Mouse (Mus musculus) heart, embryonic 11.5 days (tissue): ENCODE results near the gene Marc2. TPM values are rescaled to one million over a fixed set of nuclear protein-coding genes. Genes with fewer than 3 reads are reported as not detected.

Source experiments
- ATAC-seq: fragments of 200-750 bp; cut with Nextera tagmentation; replicated peaks from 2 replicates; pipeline ENCODE4 v1.8.0; 2017; ENCODE audit warnings: moderate library complexity; ENCODE audit not compliant: insufficient number of reproducible peaks, low FRiP score, low TSS enrichment
- H3K27ac ChIP-seq: fragments of 300-500 bp; sonication (generic); 2 replicates; pipeline ENCODE4 v1.5.1; 2014; ENCODE audit warnings: mild to moderate bottlenecking, low read depth, low read length
- H3K27me3 ChIP-seq: fragments of 300-500 bp; sonication (generic); 2 replicates; pipeline ENCODE4 v1.6.1; 2014; ENCODE audit warnings: mild to moderate bottlenecking, low read length, mixed read lengths; ENCODE audit not compliant: control insufficient read depth, insufficient read depth
- H3K36me3 ChIP-seq: fragments of 300-500 bp; sonication (generic); 2 replicates; pipeline ENCODE4 v1.6.1; 2014; ENCODE audit warnings: mild to moderate bottlenecking, low read length, moderate library complexity, mixed read lengths; ENCODE audit not compliant: control insufficient read depth, insufficient read depth
- H3K4me1 ChIP-seq: fragments of 300-500 bp; sonication (generic); 2 replicates; pipeline ENCODE4 v1.6.1; 2014; ENCODE audit warnings: low read length; ENCODE audit not compliant: control insufficient read depth, insufficient read depth
- H3K4me2 ChIP-seq: fragments of 300-500 bp; sonication (generic); 2 replicates; pipeline ENCODE4 v1.6.1; 2014; ENCODE audit warnings: mild to moderate bottlenecking, moderate library complexity
- H3K4me3 ChIP-seq: fragments of 300-500 bp; sonication (generic); 2 replicates; pipeline ENCODE4 v1.5.1; 2014; ENCODE audit warnings: low read depth, low read length
- H3K9ac ChIP-seq: fragments of 300-500 bp; sonication (generic); 2 replicates; pipeline ENCODE4 v1.6.1; 2014; ENCODE audit warnings: mild to moderate bottlenecking, low read depth, low read length, moderate library complexity
- H3K9me3 ChIP-seq: fragments of 300-500 bp; sonication (generic); replicated peaks from 2 replicates; pipeline ENCODE4 v1.6.1; 2016; ENCODE audit warnings: low read length; ENCODE audit not compliant: control insufficient read depth
- WGBS: fragments of 180-500 bp; shearing (Covaris S2); extraction: QIAGEN DNeasy Blood & Tissue Kit; methylation state at CpG from one replicate; pipeline ENCODE4 v1.1.7; 2014; ENCODE audit not compliant: insufficient replicate concordance; 5-methylcytosine and 5-hydroxymethylcytosine counted together
- polyA plus RNA-seq: library from polyadenylated mRNA; unstranded; fragments of >200 nt; fragmentation: Nextera tagmentation; extraction: Ambion mirVana; gene quantifications from 2 replicates; pipeline ENCODE4 v1.2.1, GENCODE M21; 2014

Gene Marc2
- polyA plus RNA-seq, 1 experiment from 2014 or later, result 104 TPM

- Histone ChIP-seq H3K9me3 (no peaks in the 10 kb centered on the region), H3K4me1 (no peaks in the 10 kb centered on the region), H3K27ac (no peak overlapping the region), H3K4me3 (no peak overlapping the region), H3K27me3 (no peaks in the 10 kb centered on the region), H3K4me2 (no peak overlapping the region), H3K9ac (no peak overlapping the region), H3K36me3 (no peaks in the 10 kb centered on the region)
- ATAC-seq, result no peak
- WGBS, result 90% methylated on average over 6 of the region's 6 CpGs
Measured at GRCm38 (mm10) chr1:184862636-184863035, 16.4 kb upstream of the Marc2 start.

DNA sequence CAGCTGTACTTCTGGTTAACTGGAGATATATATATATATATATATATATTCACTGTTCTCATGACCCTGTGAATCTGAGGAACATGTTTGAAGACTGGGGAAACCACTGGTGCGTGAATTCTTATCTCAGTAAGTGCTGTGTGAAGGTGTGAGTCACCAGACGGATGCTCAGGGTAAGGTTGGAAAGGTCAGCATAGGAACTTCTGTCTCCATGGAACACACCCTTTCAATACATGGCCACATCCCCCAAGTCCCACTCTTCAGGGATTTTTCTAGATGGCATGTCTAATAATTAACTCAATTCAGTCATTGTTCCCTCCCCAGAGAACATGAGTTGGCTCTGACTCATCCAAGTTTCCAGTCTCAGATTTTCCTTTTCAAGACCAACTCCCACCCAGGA lies 15.3 kb upstream of the Marc2 start:
- no peak overlapping the region for H3K4me3 ChIP-seq
- no peak overlapping the region for H3K4me2 ChIP-seq
- no peak overlapping the region for H3K9ac ChIP-seq
- H3K9me3 ChIP-seq, result no peaks in the 10 kb centered on the region
- no peaks in the 10 kb centered on the region for H3K36me3 ChIP-seq
- WGBS, result 38% methylated on average over 2 of the region's 2 CpGs
- ATAC-seq, result no peak
- H3K27ac ChIP-seq, result no peak overlapping the region
- no peaks in the 10 kb centered on the region for H3K27me3 ChIP-seq
- no peaks in the 10 kb centered on the region for H3K4me1 ChIP-seq

- WGBS, result 43% methylated on average over 3 of the region's 3 CpGs
- Histone ChIP-seq H3K4me2 (no peak overlapping the region), H3K9ac (no peak overlapping the region), H3K27me3 (no peaks in the 10 kb centered on the region), H3K4me3 (no peak overlapping the region), H3K4me1 (no peaks in the 10 kb centered on the region), H3K36me3 (no peaks in the 10 kb centered on the region), H3K9me3 (no peaks in the 10 kb centered on the region), H3K27ac (peak overlapping the region; percentile 3; the same call in 1 of the 2 replicates)
- no peak; the same call in 1 of the 2 replicates for ATAC-seq
Measured at GRCm38 (mm10) chr1:184860276-184860675, 14.0 kb upstream of the Marc2 start.

DNA sequence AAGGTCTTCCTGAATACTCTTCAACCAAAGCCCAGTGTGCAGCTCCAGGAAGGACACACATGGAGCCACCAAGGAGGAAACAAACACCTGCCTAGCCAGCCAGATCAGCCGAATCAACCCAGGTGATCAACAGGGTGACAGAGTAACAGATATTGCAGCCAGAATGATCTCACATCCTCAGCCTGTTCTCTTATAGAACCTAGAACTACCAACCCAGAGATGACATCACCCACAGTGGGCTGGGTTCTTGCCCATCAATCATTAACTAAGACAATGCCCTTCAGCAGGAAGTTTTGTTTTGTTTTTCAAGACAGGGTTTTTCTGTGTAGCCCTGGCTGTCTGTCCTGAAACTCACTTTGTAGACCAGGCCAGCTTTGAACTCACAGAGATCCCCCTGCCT lies 12.0 kb upstream of the Marc2 start:
- no peaks in the 10 kb centered on the region for H3K9me3 ChIP-seq
- no peak overlapping the region for H3K9ac ChIP-seq
- 85% methylated on average over 1 of the region's 1 CpGs for WGBS
- no peak overlapping the region for H3K27ac ChIP-seq
- ATAC-seq, result no peak
- no peaks in the 10 kb centered on the region for H3K27me3 ChIP-seq
- no peak overlapping the region for H3K4me3 ChIP-seq
- H3K4me2 ChIP-seq, result no peak overlapping the region
- no peaks in the 10 kb centered on the region for H3K4me1 ChIP-seq
- H3K36me3 ChIP-seq, result no peaks in the 10 kb centered on the region

DNA sequence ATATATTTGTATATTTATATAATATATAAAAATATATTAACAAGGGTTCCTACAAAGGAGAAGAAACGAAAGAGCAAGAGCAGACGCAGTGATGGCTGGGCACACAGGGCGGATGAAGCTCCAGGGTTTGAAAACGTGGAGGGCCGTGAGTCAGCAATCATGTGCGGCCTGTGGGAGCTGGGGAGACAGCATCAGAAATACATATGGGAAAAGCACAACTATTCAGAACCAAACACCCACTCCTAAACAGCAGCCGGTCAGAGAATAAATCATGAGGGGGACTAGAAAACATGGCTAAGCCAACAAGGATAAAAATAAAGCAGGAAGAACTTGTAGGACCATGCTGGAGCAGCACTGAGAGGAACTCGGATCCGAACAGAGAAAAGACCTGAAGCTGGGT lies 11.0 kb upstream of the Marc2 start:
- no peak for ATAC-seq
- no peaks in the 10 kb centered on the region for H3K36me3 ChIP-seq
- H3K27ac ChIP-seq, result no peak overlapping the region
- no peaks in the 10 kb centered on the region for H3K9me3 ChIP-seq
- no peak overlapping the region for H3K9ac ChIP-seq
- H3K27me3 ChIP-seq, result no peaks in the 10 kb centered on the region
- 83% methylated on average over 9 of the region's 9 CpGs for WGBS
- H3K4me1 ChIP-seq, result no peaks in the 10 kb centered on the region
- H3K4me2 ChIP-seq, result no peak overlapping the region
- H3K4me3 ChIP-seq, result no peak overlapping the region

- peak overlapping the region; percentile 30; the same call in 1 of the 2 replicates for H3K27ac ChIP-seq
- no peaks in the 10 kb centered on the region for H3K9me3 ChIP-seq
- H3K4me1 ChIP-seq, result peaks cover 3% of the 10 kb centered on the region; the same call in 1 of the 2 replicates
- 59% methylated on average over 3 of the region's 3 CpGs for WGBS
- peak overlapping the region; percentile 48 for H3K4me2 ChIP-seq
- H3K9ac ChIP-seq, result peak overlapping the region; percentile 4; the same call in 1 of the 2 replicates
- ATAC-seq, result no peak
- H3K27me3 ChIP-seq, result 0 out of 2 replicates have a peak, but pooled peaks cover 3% of the 10 kb centered on the region
- no peak overlapping the region for H3K4me3 ChIP-seq
- H3K36me3 ChIP-seq, result no peaks in the 10 kb centered on the region
Measured at GRCm38 (mm10) chr1:184853922-184854321, 7.7 kb upstream of the Marc2 start.

DNA sequence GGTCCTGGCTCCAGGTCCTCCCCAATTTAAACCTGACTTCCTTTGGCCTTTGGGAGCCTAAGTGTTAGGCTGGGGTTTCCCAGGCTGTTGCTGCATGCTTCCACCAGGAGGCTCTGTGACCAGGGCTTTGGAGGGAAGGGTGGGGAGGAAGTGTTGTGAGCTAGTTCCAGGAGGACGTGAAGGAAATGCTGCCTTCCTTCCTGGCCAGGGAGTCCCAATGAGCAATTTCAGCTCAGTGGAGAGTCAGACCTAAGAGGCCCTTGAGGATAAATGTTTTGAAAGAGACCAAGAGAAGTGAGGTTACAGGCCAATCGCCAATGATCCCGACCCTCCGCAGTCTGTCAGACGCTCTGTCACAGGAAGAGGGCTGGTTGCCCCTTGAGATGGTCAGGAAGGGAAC lies 7.1 kb upstream of the Marc2 start:
- Histone ChIP-seq H3K27me3 (peaks cover 6% of the 10 kb centered on the region; the same call in 1 of the 2 replicates), H3K27ac (peak overlapping the region; percentile 30), H3K9me3 (no peaks in the 10 kb centered on the region), H3K9ac (peak overlapping the region; percentile 4; the same call in 1 of the 2 replicates), H3K36me3 (no peaks in the 10 kb centered on the region), H3K4me2 (peak overlapping the region; percentile 48), H3K4me1 (peaks cover 3% of the 10 kb centered on the region; the same call in 1 of the 2 replicates), H3K4me3 (peak overlapping the region; percentile 13; the same call in 1 of the 2 replicates)
- ATAC-seq, result peak; percentile 61
- 19% methylated on average over 5 of the region's 5 CpGs for WGBS

DNA sequence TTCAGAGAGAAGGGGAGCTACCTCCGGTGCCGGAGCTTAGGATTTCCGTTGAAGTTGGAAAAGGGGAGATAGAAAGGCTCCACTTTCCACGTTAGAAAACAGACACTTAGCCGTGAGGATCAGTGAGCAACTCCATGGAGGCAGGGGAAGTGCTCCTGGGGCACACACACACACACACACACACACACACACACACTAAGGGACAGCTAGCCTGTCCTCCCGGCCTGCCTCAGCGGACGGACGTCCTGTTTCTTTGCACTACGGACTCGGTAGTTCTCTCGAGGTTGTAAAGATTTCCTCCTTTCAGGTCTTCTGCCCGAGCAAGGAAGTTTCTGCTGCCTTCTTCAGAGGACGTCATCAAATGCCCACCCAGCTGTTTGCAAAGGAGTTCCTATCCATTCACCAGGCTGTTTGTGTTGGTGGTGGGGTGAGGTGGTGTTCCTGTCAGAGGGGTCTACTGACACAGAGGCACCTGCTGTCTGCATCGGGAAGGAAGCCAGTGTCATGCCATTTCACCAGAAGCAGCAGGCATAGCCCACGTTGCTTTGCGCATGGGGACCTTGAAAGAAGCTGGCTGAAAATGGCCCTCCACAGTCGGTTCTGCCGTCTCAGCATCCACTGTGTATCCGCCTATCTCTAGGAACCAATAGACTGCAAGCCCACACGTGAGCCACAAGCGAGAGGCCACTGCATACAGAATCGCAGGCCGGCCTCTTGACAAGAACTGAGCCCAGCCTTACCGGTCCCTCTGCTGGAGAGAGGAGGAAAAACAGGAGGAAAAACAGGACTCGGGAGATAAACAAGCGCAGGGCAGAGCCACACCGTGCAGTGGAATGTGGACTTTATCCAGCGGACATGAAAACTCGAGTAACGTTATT lies 5.7 kb upstream of the Marc2 start:
- peak overlapping the region; percentile 61 for H3K4me2 ChIP-seq
- H3K27ac ChIP-seq, result peak overlapping the region; percentile 43
- peak overlapping the region; percentile 15; the same call in 1 of the 2 replicates for H3K4me3 ChIP-seq
- H3K9me3 ChIP-seq, result no peaks in the 10 kb centered on the region
- peaks cover 3% of the 10 kb centered on the region; the same call in 1 of the 2 replicates for H3K4me1 ChIP-seq
- no peaks in the 10 kb centered on the region for H3K36me3 ChIP-seq
- 14% methylated on average over 31 of the region's 31 CpGs for WGBS
- peak; percentile 83 for ATAC-seq
- 0 out of 2 replicates have a peak overlapping the region, but pooled peaks have one; percentile 11 for H3K9ac ChIP-seq
- peaks cover 12% of the 10 kb centered on the region; the same call in 1 of the 2 replicates for H3K27me3 ChIP-seq
